Mouse (Mus musculus): ENCODE measurements around the gene Kcmf1.

DNA sequence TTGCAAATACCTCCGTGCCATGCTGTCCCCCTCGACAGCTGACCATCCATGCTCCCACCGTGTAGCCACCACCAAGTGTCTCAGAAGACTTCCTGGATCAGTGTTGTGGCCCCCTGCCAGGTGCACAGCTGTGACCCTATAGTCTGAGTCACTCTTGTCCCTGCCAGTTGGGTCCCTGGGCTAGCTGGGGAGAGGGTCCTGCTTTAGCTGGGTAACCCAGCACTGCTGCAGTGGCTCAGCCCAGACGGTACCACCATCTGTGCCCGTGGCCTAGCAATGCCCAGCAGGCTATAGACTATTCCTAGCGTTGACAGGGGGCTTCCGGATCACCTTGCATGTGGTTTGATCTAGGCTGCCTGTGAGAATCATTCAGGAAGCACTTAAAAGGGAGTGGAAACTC lies 89.5 kb downstream of the Kcmf1 start:
- TF ChIP-seq CTCF (IDR thresholded peaks at IDR 0.05; ENCODE audit: control insufficient read depth, insufficient read depth, insufficient replicate concordance, low read depth, low read length) (no peak), POLR2A (IDR thresholded peaks at IDR 0.05; ENCODE audit: control insufficient read depth, low read depth, low read length) (no peak)

Measured in testis, adult 2 months (tissue).